Mouse (Mus musculus): Measurements from ENCODE around the gene Pik3r6.

GRCm38 (mm10) chr11:68536026-68536425 is 33.2 kb downstream of the Pik3r6 start:
- TF ChIP-seq CTCF (IDR thresholded peaks at IDR 0.05; ENCODE audit: borderline replicate concordance, insufficient read depth, low read length) (no peak), POLR2A (IDR thresholded peaks at IDR 0.05; ENCODE audit: low read depth, low read length) (no peak)

Data from embryonic fibroblast, embryonic 13.5 days (primary cell).